Mouse (Mus musculus): Measurements from ENCODE around the gene Fchsd2. TPM values are rescaled to one million over a fixed set of nuclear protein-coding genes. Genes with fewer than 3 reads are reported as not detected.

Fchsd2 gene
- total RNA-seq, 2 experiments from 2014 or later, result 6.7 to 7.4 TPM

GRCm38 (mm10) chr7:101290401-101290800, 197.7 kb downstream of the Fchsd2 start:
- DNase-seq, result no peak

GRCm38 (mm10) chr7:101291211-101291610, 198.5 kb downstream of the Fchsd2 start:
- no peak for DNase-seq

- no peak for DNase-seq
Observed at GRCm38 (mm10) chr7:101291641-101292040, 199.0 kb downstream of the Fchsd2 start.

- DNase-seq, result no peak
Observed at GRCm38 (mm10) chr7:101292086-101292485, 199.4 kb downstream of the Fchsd2 start.

GRCm38 (mm10) chr7:101292696-101293095, 200.0 kb downstream of the Fchsd2 start:
- DNase-seq, result no peak

- no peak for DNase-seq
Observed at GRCm38 (mm10) chr7:101293138-101293537, 200.5 kb downstream of the Fchsd2 start.

GRCm38 (mm10) chr7:101293611-101294010, 200.9 kb downstream of the Fchsd2 start:
- DNase-seq, result no peak

GRCm38 (mm10) chr7:101295438-101295837, 202.8 kb downstream of the Fchsd2 start:
- DNase-seq, result no peak

- DNase-seq, result peak; percentile 46
Observed at GRCm38 (mm10) chr7:101296252-101297022, 203.8 kb downstream of the Fchsd2 start.

- DNase-seq, result no peak
Observed at GRCm38 (mm10) chr7:101297023-101297405, 204.4 kb downstream of the Fchsd2 start.

GRCm38 (mm10) chr7:101298375-101298774, 205.7 kb downstream of the Fchsd2 start:
- no peak for DNase-seq

GRCm38 (mm10) chr7:101301361-101301880, 208.8 kb downstream of the Fchsd2 start:
- no peak for DNase-seq

- DNase-seq, result peak; percentile 94
Observed at GRCm38 (mm10) chr7:101301881-101302456, 209.3 kb downstream of the Fchsd2 start, which contains the start of gene Atg16l2. Gene Atg16l2 (minus strand): TSS chr7:101302251.

- no peak for DNase-seq
Observed at GRCm38 (mm10) chr7:101302691-101303090, 210.0 kb downstream of the Fchsd2 start.

- no peak for DNase-seq
Observed at GRCm38 (mm10) chr7:101306841-101307240, 214.2 kb downstream of the Fchsd2 start.

- DNase-seq, result no peak
Observed at GRCm38 (mm10) chr7:101309985-101310326, 217.3 kb downstream of the Fchsd2 start.

- DNase-seq, result peak; percentile 96
Observed at GRCm38 (mm10) chr7:101310327-101311028, 217.8 kb downstream of the Fchsd2 start.

- no peak for DNase-seq
Observed at GRCm38 (mm10) chr7:101311061-101311460, 218.4 kb downstream of the Fchsd2 start.

- DNase-seq, result no peak
Observed at GRCm38 (mm10) chr7:101313033-101313432, 220.4 kb downstream of the Fchsd2 start.

- no peak for DNase-seq
Observed at GRCm38 (mm10) chr7:101314396-101314795, 221.7 kb downstream of the Fchsd2 start.

- no peak for DNase-seq
Observed at GRCm38 (mm10) chr7:101315699-101316098, 223.0 kb downstream of the Fchsd2 start.

- no peak for DNase-seq
Observed at GRCm38 (mm10) chr7:101316591-101317001, 223.9 kb downstream of the Fchsd2 start.

GRCm38 (mm10) chr7:101317014-101317413, 224.4 kb downstream of the Fchsd2 start, which contains the start of gene Stard10:
Gene Stard10 (plus strand): TSS chr7:101317086.
- DNase-seq, result no peak
